Mouse (Mus musculus): ENCODE results near the gene Dock4. TPM values are rescaled to one million over a fixed set of nuclear protein-coding genes. Genes with fewer than 3 reads are reported as not detected.

The Dock4 gene
- polyA plus RNA-seq, 1 experiment from 2014 or later, result 7.2 TPM

- Histone ChIP-seq H3K4me2 (no peak overlapping the region), H3K9me3 (replicated peaks) (no peaks in the 10 kb centered on the region), H3K4me1 (replicated peaks) (peaks cover 29% of the 10 kb centered on the region), H3K36me3 (no peaks in the 10 kb centered on the region), H3K27ac (0 out of 2 replicates have a peak overlapping the region, but pooled peaks have one; percentile 11), H3K27me3 (no peaks in the 10 kb centered on the region), H3K9ac (no peak overlapping the region), H3K4me3 (no peak overlapping the region)
- 24% methylated on average over 3 of the region's 3 CpGs for WGBS
- no peak for ATAC-seq (replicated peaks; ENCODE audit: insufficient number of reproducible peaks, insufficient read depth, low FRiP score, low read depth)
Observed at GRCm38 (mm10) chr12:40434101-40434500, 11.7 kb upstream of the Dock4 start.

- no peak for ATAC-seq (replicated peaks; ENCODE audit: insufficient number of reproducible peaks, insufficient read depth, low FRiP score, low read depth)
- Histone ChIP-seq H3K9ac (no peak overlapping the region), H3K36me3 (no peaks in the 10 kb centered on the region), H3K9me3 (replicated peaks) (no peaks in the 10 kb centered on the region), H3K4me1 (replicated peaks) (peaks cover 28% of the 10 kb centered on the region), H3K4me2 (no peak overlapping the region), H3K27ac (no peak overlapping the region), H3K27me3 (no peaks in the 10 kb centered on the region), H3K4me3 (no peak overlapping the region)
- 47% methylated on average over 2 of the region's 2 CpGs for WGBS
Observed at GRCm38 (mm10) chr12:40438049-40438448, 7.7 kb upstream of the Dock4 start.

- Histone ChIP-seq H3K36me3 (no peaks in the 10 kb centered on the region), H3K9ac (peak overlapping the region; percentile 64), H3K27ac (peak overlapping the region; percentile 57), H3K4me1 (replicated peaks) (peaks cover 35% of the 10 kb centered on the region), H3K9me3 (replicated peaks) (no peaks in the 10 kb centered on the region), H3K4me3 (peak overlapping the region; percentile 83), H3K4me2 (peak overlapping the region; percentile 91), H3K27me3 (no peaks in the 10 kb centered on the region)
- under 1% methylated on average over 16 of the region's 16 CpGs for WGBS
- ATAC-seq (replicated peaks; ENCODE audit: insufficient number of reproducible peaks, insufficient read depth, low FRiP score, low read depth), result peak; percentile 15; the same call in 1 of the 2 replicates
Observed at GRCm38 (mm10) chr12:40445206-40445605, 546 bp upstream of the Dock4 start.

DNA sequence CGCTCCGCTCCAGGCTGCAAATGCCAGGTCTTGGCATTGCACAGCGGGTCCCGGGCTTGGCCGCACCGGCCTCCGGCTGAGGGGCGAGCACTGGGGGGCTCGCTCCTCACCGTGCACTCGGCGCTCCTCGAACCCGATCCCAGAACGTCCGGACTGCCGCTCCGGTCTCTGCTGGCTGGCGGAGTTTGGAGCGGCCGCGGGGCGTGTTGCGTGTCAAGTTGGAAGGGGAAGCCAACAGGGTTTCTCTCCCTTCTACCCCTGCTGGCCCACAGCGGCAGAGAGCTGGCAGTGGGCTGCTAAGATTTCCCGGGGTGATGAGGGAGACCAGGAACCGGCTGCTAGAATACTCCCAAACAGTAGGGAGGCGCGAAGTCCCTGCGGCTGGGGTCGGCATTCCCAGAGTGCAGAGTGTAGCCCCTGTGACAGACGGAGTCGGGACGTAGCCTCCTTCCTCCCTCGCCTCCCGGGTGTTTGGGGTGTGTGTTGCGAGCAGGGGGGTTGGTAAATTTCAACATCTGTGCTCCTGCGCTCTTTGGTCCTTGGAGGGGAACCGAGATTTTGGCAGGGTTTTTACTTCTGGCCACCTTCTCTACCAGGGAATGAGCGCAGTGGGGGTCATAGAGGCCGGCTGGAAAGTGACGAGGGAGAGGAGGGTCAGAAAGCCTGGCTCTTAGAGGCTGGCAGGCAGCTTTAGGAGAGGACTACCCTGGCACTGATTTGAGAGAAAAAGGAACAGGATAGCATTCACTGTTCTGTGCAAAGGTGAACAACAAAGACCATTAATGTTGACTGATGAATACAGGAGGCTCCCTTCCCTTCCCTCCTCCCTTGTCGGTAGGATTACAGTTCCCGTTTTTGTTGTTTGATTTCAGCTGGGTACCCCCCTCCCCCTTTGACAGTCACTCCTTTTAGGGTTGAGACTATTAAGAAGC is 964 bp downstream of the Dock4 start:
- no peaks in the 10 kb centered on the region for H3K27me3 ChIP-seq
- H3K4me2 ChIP-seq, result peak overlapping the region; percentile 91
- peaks cover 23% of the 10 kb centered on the region for H3K4me1 ChIP-seq (replicated peaks)
- peak; percentile 19 for ATAC-seq (replicated peaks; ENCODE audit: insufficient number of reproducible peaks, insufficient read depth, low FRiP score, low read depth)
- H3K27ac ChIP-seq, result peak overlapping the region; percentile 84
- H3K9me3 ChIP-seq (replicated peaks), result no peaks in the 10 kb centered on the region
- H3K9ac ChIP-seq, result peak overlapping the region; percentile 78
- under 1% methylated on average over 44 of the region's 44 CpGs for WGBS
- peak overlapping the region; percentile 83 for H3K4me3 ChIP-seq
- no peaks in the 10 kb centered on the region for H3K36me3 ChIP-seq

DNA sequence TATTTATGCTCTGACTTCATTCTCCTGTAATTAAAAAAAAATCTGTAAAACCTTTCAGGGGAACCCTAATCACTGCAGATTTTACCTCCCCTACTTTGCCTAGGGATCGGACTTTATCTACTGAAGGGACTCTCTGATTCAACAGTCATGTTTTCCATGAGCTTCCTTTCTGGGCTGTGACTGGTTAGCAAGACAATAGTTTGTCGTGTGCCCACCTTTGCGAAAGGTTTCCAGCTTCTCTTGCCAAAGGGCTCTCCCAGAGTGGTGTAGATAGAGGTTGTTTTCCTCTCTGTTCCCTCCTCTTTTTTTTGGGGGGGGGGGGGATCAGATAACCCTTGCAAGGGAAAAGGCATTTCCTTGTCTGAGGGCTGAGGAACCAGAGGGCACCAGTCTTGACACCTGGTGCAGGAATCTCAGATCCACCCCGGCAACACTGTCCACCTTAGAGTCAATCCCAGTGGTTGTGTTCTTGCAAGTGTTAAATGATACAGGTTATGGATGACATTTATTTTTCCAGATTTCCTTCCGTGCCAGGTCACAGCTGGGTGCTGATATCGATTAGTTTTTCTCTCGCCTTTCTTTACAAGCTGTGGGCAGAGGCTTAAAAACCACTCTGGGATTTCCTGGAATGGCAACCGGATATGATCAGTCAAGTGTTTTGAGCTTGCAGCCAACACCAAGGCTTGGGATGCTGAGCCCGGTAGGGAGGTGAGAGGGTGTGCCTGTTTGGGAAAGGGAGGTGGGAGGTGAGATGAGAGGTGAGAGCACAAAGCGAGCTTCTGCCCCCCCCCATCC is 2.0 kb downstream of the Dock4 start:
- Histone ChIP-seq H3K9ac (peak overlapping the region; percentile 78; the same call in 1 of the 2 replicates), H3K27me3 (no peaks in the 10 kb centered on the region), H3K9me3 (replicated peaks) (no peaks in the 10 kb centered on the region), H3K4me1 (replicated peaks) (peaks cover 18% of the 10 kb centered on the region), H3K4me2 (peak overlapping the region; percentile 91), H3K27ac (no peak overlapping the region), H3K4me3 (peak overlapping the region; percentile 83), H3K36me3 (no peaks in the 10 kb centered on the region)
- WGBS, result 19% methylated on average over 10 of the region's 10 CpGs
- no peak for ATAC-seq (replicated peaks; ENCODE audit: insufficient number of reproducible peaks, insufficient read depth, low FRiP score, low read depth)

DNA sequence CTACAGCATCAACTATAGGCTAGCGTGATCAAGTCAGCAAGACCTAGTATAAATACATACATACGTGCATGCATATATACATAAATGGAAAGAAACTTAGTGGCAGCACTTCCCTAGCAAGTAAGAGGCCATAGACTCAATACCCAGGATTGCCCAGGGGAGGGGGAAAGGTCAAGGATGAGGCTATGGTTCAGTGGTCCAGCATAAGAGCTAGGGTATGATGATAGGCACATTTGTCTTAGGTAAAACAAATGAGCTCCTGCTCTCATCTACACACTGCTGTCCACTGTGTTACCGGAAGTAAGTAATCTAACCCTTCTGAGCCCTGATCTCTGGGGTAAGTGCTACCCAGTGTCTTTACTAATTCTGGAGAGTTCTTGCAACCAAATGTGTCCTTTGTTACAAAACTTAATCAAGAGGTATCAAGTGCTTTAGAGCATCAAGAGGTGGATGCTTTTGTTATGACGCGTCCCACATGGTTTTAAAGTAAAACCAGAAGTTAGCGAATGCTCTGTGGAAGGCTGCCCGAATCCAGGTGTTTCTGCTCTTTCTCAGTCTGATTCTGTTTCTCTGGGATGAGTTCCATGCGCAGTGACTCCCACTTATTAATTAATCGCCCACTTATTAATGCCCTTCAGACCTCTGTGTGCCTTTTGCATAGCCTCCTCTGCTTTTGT is 3.5 kb downstream of the Dock4 start:
- peaks cover 18% of the 10 kb centered on the region for H3K4me1 ChIP-seq (replicated peaks)
- no peak overlapping the region for H3K9ac ChIP-seq
- no peak overlapping the region for H3K4me2 ChIP-seq
- H3K36me3 ChIP-seq, result no peaks in the 10 kb centered on the region
- no peak overlapping the region for H3K4me3 ChIP-seq
- H3K9me3 ChIP-seq (replicated peaks), result no peaks in the 10 kb centered on the region
- no peak for ATAC-seq (replicated peaks; ENCODE audit: insufficient number of reproducible peaks, insufficient read depth, low FRiP score, low read depth)
- WGBS, result 73% methylated on average over 9 of the region's 9 CpGs
- no peak overlapping the region for H3K27ac ChIP-seq
- H3K27me3 ChIP-seq, result no peaks in the 10 kb centered on the region

DNA sequence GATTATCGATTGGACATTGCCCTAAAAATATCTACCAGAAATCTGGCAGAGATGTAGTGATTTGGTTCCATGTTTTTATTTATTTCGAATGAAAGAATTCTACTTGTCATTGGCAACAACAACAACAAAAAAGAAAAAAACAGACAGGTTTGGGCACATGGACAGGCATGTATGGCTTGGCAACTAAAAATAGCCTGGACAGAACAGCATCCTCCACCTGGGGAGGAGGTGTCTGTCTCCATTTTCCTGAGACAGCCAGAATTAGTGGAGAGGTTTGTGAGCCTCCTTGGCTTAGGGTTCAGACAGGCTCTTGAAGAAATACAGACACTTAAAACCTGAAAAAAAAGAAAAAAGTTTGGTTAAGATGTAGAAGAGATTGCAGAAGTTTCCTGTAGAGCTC is 10.8 kb downstream of the Dock4 start:
- ATAC-seq (replicated peaks; ENCODE audit: insufficient number of reproducible peaks, insufficient read depth, low FRiP score, low read depth), result no peak
- Histone ChIP-seq H3K36me3 (no peaks in the 10 kb centered on the region), H3K4me3 (no peak overlapping the region), H3K27ac (no peak overlapping the region), H3K4me1 (replicated peaks) (no peaks in the 10 kb centered on the region; the same call in 1 of the 2 replicates), H3K9ac (no peak overlapping the region), H3K9me3 (replicated peaks) (no peaks in the 10 kb centered on the region), H3K27me3 (no peaks in the 10 kb centered on the region), H3K4me2 (no peak overlapping the region)
- WGBS, result 78% methylated on average over 2 of the region's 2 CpGs

DNA sequence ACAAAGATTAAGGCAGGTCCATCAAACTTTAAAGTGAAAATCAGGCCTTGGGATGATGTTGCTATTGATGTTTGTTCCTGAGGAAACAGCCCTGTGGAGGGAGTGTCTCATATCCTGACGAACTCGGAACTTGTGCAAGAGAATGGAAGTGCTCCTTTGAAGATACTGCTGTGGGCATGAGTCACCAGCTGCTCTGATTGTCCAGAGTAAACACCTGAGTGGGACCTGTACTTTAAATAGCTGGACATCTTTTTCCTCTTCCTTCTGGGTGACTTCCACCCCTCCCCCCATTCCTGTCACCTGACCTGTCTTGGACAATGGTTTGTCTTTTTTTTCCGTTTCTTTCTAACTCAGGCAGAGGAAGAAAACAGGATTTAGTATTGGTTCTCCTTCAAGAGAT is 13.2 kb downstream of the Dock4 start:
- H3K27ac ChIP-seq, result peak overlapping the region; percentile 54; the same call in 1 of the 2 replicates
- WGBS, result 65% methylated on average over 3 of the region's 3 CpGs
- H3K9me3 ChIP-seq (replicated peaks), result no peaks in the 10 kb centered on the region
- no peaks in the 10 kb centered on the region for H3K36me3 ChIP-seq
- no peak overlapping the region for H3K9ac ChIP-seq
- ATAC-seq (replicated peaks; ENCODE audit: insufficient number of reproducible peaks, insufficient read depth, low FRiP score, low read depth), result peak; percentile 53
- no peak overlapping the region for H3K4me2 ChIP-seq
- no peaks in the 10 kb centered on the region for H3K27me3 ChIP-seq
- no peak overlapping the region for H3K4me3 ChIP-seq
- H3K4me1 ChIP-seq (replicated peaks), result peaks cover 5% of the 10 kb centered on the region

- Histone ChIP-seq H3K27me3 (no peaks in the 10 kb centered on the region), H3K4me1 (replicated peaks) (peaks cover 13% of the 10 kb centered on the region), H3K9me3 (replicated peaks) (no peaks in the 10 kb centered on the region), H3K4me3 (no peak overlapping the region), H3K9ac (no peak overlapping the region), H3K36me3 (no peaks in the 10 kb centered on the region), H3K4me2 (no peak overlapping the region), H3K27ac (peak overlapping the region; percentile 54)
- 69% methylated on average over 6 of the region's 6 CpGs for WGBS
- ATAC-seq (replicated peaks; ENCODE audit: insufficient number of reproducible peaks, insufficient read depth, low FRiP score, low read depth), result no peak
Observed at GRCm38 (mm10) chr12:40459673-40460265, 14.0 kb downstream of the Dock4 start.

GRCm38 (mm10) chr12:40462693-40463235 is 17.0 kb downstream of the Dock4 start:
- Histone ChIP-seq H3K4me1 (replicated peaks) (peaks cover 19% of the 10 kb centered on the region), H3K9ac (no peak overlapping the region), H3K27ac (peak overlapping the region; percentile 58; the same call in 1 of the 2 replicates), H3K9me3 (replicated peaks) (no peaks in the 10 kb centered on the region), H3K4me2 (no peak overlapping the region), H3K27me3 (no peaks in the 10 kb centered on the region), H3K4me3 (no peak overlapping the region), H3K36me3 (no peaks in the 10 kb centered on the region)
- WGBS, result 57% methylated on average over 7 of the region's 7 CpGs
- no peak for ATAC-seq (replicated peaks; ENCODE audit: insufficient number of reproducible peaks, insufficient read depth, low FRiP score, low read depth)

All from heart, embryonic 15.5 days (tissue).